Mouse (Mus musculus) MEL (cell line): ENCODE data around the gene Slc5a1. TPM values are rescaled to one million over a fixed set of nuclear protein-coding genes. Genes with fewer than 3 reads are reported as not detected.

Source experiments
- DNase-seq: peaks from one replicate; pipeline ENCODE4 v3.0.0; 2011; ENCODE audit warnings: low read depth, low spot score
- H3K27ac ChIP-seq: 2 replicates; pipeline ENCODE4 v1.5.1; 2012; ENCODE audit warnings: low read depth, mild to moderate bottlenecking, control low read depth, low read length, moderate library complexity; ENCODE audit not compliant: control insufficient read depth
- H3K27me3 ChIP-seq, 2 experiments: fragments of 150-350 bp in 1 of 2; sonication (generic) in 1 of 2; 2 replicates each; pipeline ENCODE4 v1.6.1; 2012; ENCODE audit warnings: low read length in 2 of 2, mild to moderate bottlenecking in 2 of 2, improper control_type of control experiment in 1 of 2, moderate library complexity in 1 of 2; ENCODE audit not compliant: insufficient read depth in 2 of 2, control insufficient read depth in 1 of 2
- H3K36me3 ChIP-seq, 2 experiments: 2 replicates each; pipeline ENCODE4 v1.6.1; 2012 to 2014; ENCODE audit warnings: low read length in 2 of 2, improper control_type of control experiment in 1 of 2, inconsistent platforms in 1 of 2, mild to moderate bottlenecking in 1 of 2; ENCODE audit not compliant: insufficient read depth in 2 of 2, control insufficient read depth in 1 of 2
- H3K4me1 ChIP-seq, 2 experiments: fragments of 150-350 bp in 1 of 2; sonication (generic) in 1 of 2; 2 replicates each; pipeline ENCODE4 v1.6.1; 2012; ENCODE audit warnings: low read length in 2 of 2, improper control_type of control experiment in 1 of 2, mild to moderate bottlenecking in 1 of 2; ENCODE audit not compliant: insufficient read depth in 2 of 2, control insufficient read depth in 1 of 2
- H3K4me3 ChIP-seq, 2 experiments: fragments of 150-350 bp in 1 of 2; sonication (generic) in 1 of 2; 2 replicates each; pipeline ENCODE4 v1.5.1; 2012; ENCODE audit warnings: low read depth in 2 of 2, low read length in 2 of 2, mild to moderate bottlenecking in 2 of 2, moderate library complexity in 2 of 2, control low read depth in 1 of 2, improper control_type of control experiment in 1 of 2; ENCODE audit not compliant: control insufficient read depth in 1 of 2, insufficient read depth in 1 of 2
- H3K79me2 ChIP-seq: 2 replicates; pipeline ENCODE4 v1.6.1; 2012; ENCODE audit warnings: mild to moderate bottlenecking, low read length, moderate library complexity; ENCODE audit not compliant: control insufficient read depth, poor library complexity, insufficient read depth
- H3K9ac ChIP-seq: 2 replicates; pipeline ENCODE4 v1.6.1; 2012; ENCODE audit warnings: low read depth, mild to moderate bottlenecking, control low read depth, low read length, moderate library complexity; ENCODE audit not compliant: control insufficient read depth, poor library complexity, severe bottlenecking
- H3K9me3 ChIP-seq: fragments of 150-350 bp; sonication (generic); replicated peaks from 2 replicates; pipeline ENCODE4 v1.6.1; 2012; ENCODE audit warnings: mild to moderate bottlenecking, low read length, improper control_type of control experiment, moderate library complexity; ENCODE audit not compliant: insufficient read depth
- CHD1 ChIP-seq: IDR thresholded peaks from 2 replicates; pipeline ENCODE4 v1.6.1; 2012; ENCODE audit warnings: low read depth, mild to moderate bottlenecking, inconsistent platforms, low read length, improper control_type of control experiment
- CTCF ChIP-seq, 3 experiments: IDR thresholded peaks in 2 of 3; conservative IDR thresholded peaks in 1 of 3; 2 replicates each; pipeline ENCODE4 v1.5.1; 2011 to 2012; ENCODE audit warnings: low read length in 3 of 3, low read depth in 2 of 3, mild to moderate bottlenecking in 2 of 3, improper control_type of control experiment in 1 of 3, inconsistent platforms in 1 of 3, mixed read lengths in 1 of 3, moderate library complexity in 1 of 3; ENCODE audit not compliant: control insufficient read depth in 1 of 3, insufficient read depth in 1 of 3, poor library complexity in 1 of 3, severe bottlenecking in 1 of 3
- E2F4 ChIP-seq: IDR thresholded peaks from 2 replicates; pipeline ENCODE4 v1.6.1; 2011; ENCODE audit warnings: low read depth, low read length, improper control_type of control experiment, borderline replicate concordance
- ETS1 ChIP-seq: IDR thresholded peaks from 2 replicates; pipeline ENCODE4 v1.6.1; 2012; ENCODE audit warnings: low read depth, mild to moderate bottlenecking, inconsistent platforms, low read length, improper control_type of control experiment, moderate library complexity
- JUND ChIP-seq: IDR thresholded peaks from 2 replicates; pipeline ENCODE4 v1.6.1; 2011; ENCODE audit warnings: low read depth, mild to moderate bottlenecking, improper control_type of control experiment, low read length
- KAT2A ChIP-seq: conservative IDR thresholded peaks from 2 replicates; pipeline ENCODE4 v1.6.1; 2012; ENCODE audit warnings: low read depth, low read length, improper control_type of control experiment, inconsistent platforms
- MAFK ChIP-seq: IDR thresholded peaks from 2 replicates; pipeline ENCODE4 v1.6.1; 2011; ENCODE audit warnings: low read depth, mild to moderate bottlenecking, low read length, improper control_type of control experiment, borderline replicate concordance
- MAX ChIP-seq: IDR thresholded peaks from 2 replicates; pipeline ENCODE4 v1.6.1; 2011; ENCODE audit warnings: low read length, improper control_type of control experiment
- MEF2A ChIP-seq: IDR thresholded peaks from 2 replicates; pipeline ENCODE4 v1.6.1; 2014; ENCODE audit warnings: low read depth, mild to moderate bottlenecking, inconsistent platforms, low read length, improper control_type of control experiment; ENCODE audit not compliant: poor library complexity, insufficient replicate concordance, severe bottlenecking; ENCODE audit errors: extremely low read depth
- POLR2AphosphoS5 ChIP-seq: IDR thresholded peaks from 2 replicates; pipeline ENCODE4 v1.6.1; 2012; ENCODE audit warnings: low read depth, borderline replicate concordance, mild to moderate bottlenecking, inconsistent platforms, low read length, moderate library complexity, mixed read lengths
- SIN3A ChIP-seq: IDR thresholded peaks from 2 replicates; pipeline ENCODE4 v1.6.1; 2012; ENCODE audit warnings: low read length, improper control_type of control experiment, inconsistent platforms
- TCF12 ChIP-seq: IDR thresholded peaks from 2 replicates; pipeline ENCODE4 v1.6.1; 2014; ENCODE audit warnings: low read depth, mild to moderate bottlenecking, inconsistent platforms, low read length, improper control_type of control experiment, moderate library complexity
- ZKSCAN1 ChIP-seq: IDR thresholded peaks from 2 replicates; pipeline ENCODE4 v1.6.1; 2012; ENCODE audit warnings: low read depth, mild to moderate bottlenecking, inconsistent platforms, low read length, improper control_type of control experiment, moderate library complexity
- ZMIZ1 ChIP-seq: IDR thresholded peaks from 2 replicates; pipeline ENCODE4 v1.6.1; 2012; ENCODE audit warnings: low read depth, mild to moderate bottlenecking, inconsistent platforms, low read length, improper control_type of control experiment, moderate library complexity
- polyA plus RNA-seq, 2 experiments: library from polyadenylated mRNA; stranded (reverse) in 1 of 2; unstranded in 1 of 2; fragments of >175 nt in 1 of 2; fragments of >200 nt in 1 of 2; gene quantifications; 2 replicates each; pipeline versions ENCODE4 v1.2.1 to v1.2.4; 2012; ENCODE audit warnings: low replicate concordance in 2 of 2, low read depth in 1 of 2; ENCODE audit not compliant: insufficient read length in 2 of 2, insufficient read depth in 1 of 2, missing spikeins in 1 of 2
- total RNA-seq: library from RNA; depleted of rRNA; stranded (reverse); fragments of 300-350 nt; gene quantifications from 2 replicates; pipeline ENCODE4 v1.2.3, GENCODE M21; 2012

The Slc5a1 gene
- total and polyA plus RNA-seq, 3 experiments = not detected

DNA sequence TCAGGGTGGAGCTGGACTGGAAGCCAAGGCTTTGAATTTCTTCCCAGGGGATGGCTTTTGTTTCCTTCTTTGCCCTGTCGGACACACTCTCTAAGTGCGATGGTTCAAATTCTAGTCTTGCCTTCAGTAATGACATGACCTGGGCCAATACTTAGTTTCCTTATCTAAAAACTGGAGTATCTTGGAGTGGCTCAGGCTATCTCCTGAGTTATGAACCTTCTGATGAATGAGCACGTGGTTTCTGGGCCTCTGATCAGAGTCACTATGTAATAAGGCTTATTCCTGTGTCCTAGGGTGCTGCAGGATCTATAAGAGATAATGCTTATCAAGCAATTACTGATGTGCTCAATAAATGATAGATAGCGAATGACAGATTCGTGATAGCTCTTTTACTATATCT, 19.4 kb upstream of the Slc5a1 start:
- no peaks in the 10 kb centered on the region for H3K36me3 ChIP-seq
- no peak overlapping the region for H3K9ac ChIP-seq
- TF ChIP-seq MAX (peak; percentile 36; the same call in 1 of the 2 replicates), POLR2AphosphoS5 (no peak)
- H3K9me3 ChIP-seq = no peaks in the 10 kb centered on the region
- DNase-seq = no peak
- H3K4me3 ChIP-seq = no peak overlapping the region
- no peak overlapping the region for H3K27ac ChIP-seq
- no peaks in the 10 kb centered on the region for H3K79me2 ChIP-seq
- no peaks in the 10 kb centered on the region for H3K4me1 ChIP-seq
- peaks cover 0 to 6% of the 10 kb centered on the region in 2 experiments; a peak in 3 of 4 replicates for H3K27me3 ChIP-seq

- Histone ChIP-seq H3K9ac (no peak overlapping the region), H3K27ac (no peak overlapping the region), H3K27me3 (peaks cover 11 to 18% of the 10 kb centered on the region in 2 experiments), H3K36me3 (no peaks in the 10 kb centered on the region), H3K4me1 (no peaks in the 10 kb centered on the region), H3K79me2 (no peaks in the 10 kb centered on the region), H3K9me3 (no peaks in the 10 kb centered on the region), H3K4me3 (no peak overlapping the region)
- no peak for DNase-seq
- TF ChIP-seq SIN3A (no peak), TCF12 (no peak), ETS1 (no peak), MAX (no peak), CHD1 (no peak), ZMIZ1 (no peak), E2F4 (no peak), MEF2A (no peak), ZKSCAN1 (no peak)
These were observed 12.7 kb upstream of the Slc5a1 start for GRCm38 (mm10) chr5:33091342-33091741.

- Histone ChIP-seq H3K9ac (no peak overlapping the region), H3K79me2 (no peaks in the 10 kb centered on the region), H3K4me3 (no peak overlapping the region), H3K9me3 (no peaks in the 10 kb centered on the region), H3K4me1 (no peaks in the 10 kb centered on the region), H3K36me3 (no peaks in the 10 kb centered on the region), H3K27ac (no peak overlapping the region), H3K27me3 (peaks cover 21 to 30% of the 10 kb centered on the region in 2 experiments)
- TF ChIP-seq JUND (no peak), CTCF (IDR thresholded peaks at IDR 0.05 in 2 of 3, conservative IDR thresholded peaks at IDR 0.05 in 1 of 3; ENCODE audit: control insufficient read depth in 1 of 3, insufficient read depth in 1 of 3, low read depth in 2 of 3, low read length in 3 of 3, poor library complexity in 1 of 3, severe bottlenecking in 1 of 3) (no peak), KAT2A (no peak), ZKSCAN1 (no peak), MAFK (no peak)
- no peak for DNase-seq
These were observed 8.7 kb upstream of the Slc5a1 start for GRCm38 (mm10) chr5:33095315-33095714.
